Mouse (Mus musculus) erythroblast, embryonic 14.5 days (primary cell): ENCODE results near the gene Svep1. TPM values are rescaled to one million over a fixed set of nuclear protein-coding genes. Genes with fewer than 3 reads are reported as not detected.

Experiments used
- H3K27me3 ChIP-seq: 2 replicates; pipeline ENCODE4 v1.6.1; 2012; ENCODE audit warnings: inconsistent platforms; ENCODE audit not compliant: control insufficient read depth
- H3K36me3 ChIP-seq: 2 replicates; pipeline ENCODE4 v1.6.1; 2012; ENCODE audit warnings: mild to moderate bottlenecking, inconsistent platforms; ENCODE audit not compliant: control insufficient read depth
- H3K4me1 ChIP-seq: 2 replicates; pipeline ENCODE4 v1.6.1; 2012; ENCODE audit warnings: inconsistent platforms; ENCODE audit not compliant: control insufficient read depth
- H3K4me3 ChIP-seq: replicated peaks from 2 replicates; pipeline ENCODE3; 2012; ENCODE audit warnings: moderate library complexity, mild to moderate bottlenecking, inconsistent platforms
- H3K9me3 ChIP-seq: 2 replicates; pipeline ENCODE4 v1.6.1; 2012; ENCODE audit warnings: low read length, inconsistent platforms, mixed read lengths; ENCODE audit not compliant: control insufficient read depth
- GATA1 ChIP-seq: IDR thresholded peaks from 2 replicates; pipeline ENCODE4 v1.6.1; 2012; ENCODE audit warnings: low read length, inconsistent platforms, mixed read lengths
- TAL1 ChIP-seq: IDR thresholded peaks from 3 replicates; pipeline ENCODE4 v1.6.1; 2012; ENCODE audit warnings: low read length, inconsistent platforms, mixed read lengths
- polyA plus RNA-seq: library from polyadenylated mRNA; stranded (reverse); fragments of >175 nt; gene quantifications from 2 replicates; pipeline ENCODE4 v1.2.3, GENCODE M21; 2012

Svep1 gene
- polyA plus RNA-seq, 1 experiment: under 0.01 TPM

DNA sequence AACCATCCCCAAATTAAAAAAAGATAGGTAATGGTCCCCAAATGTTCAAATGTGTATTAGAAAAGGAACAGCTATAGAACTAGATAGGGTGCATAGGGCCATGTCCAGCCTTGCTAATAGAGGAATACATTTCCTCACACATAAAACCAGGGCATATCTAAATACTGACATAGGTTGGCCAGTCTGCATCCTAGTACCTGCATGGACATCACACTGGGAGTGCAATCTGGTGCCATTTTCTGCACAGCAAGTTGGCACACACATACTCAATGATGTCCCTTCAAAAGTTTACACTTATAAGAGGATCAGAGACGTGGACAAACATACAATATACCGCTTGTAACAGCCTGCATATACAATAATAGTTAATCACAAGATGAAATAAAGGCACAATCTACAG lies 5.0 kb downstream of the Svep1 start:
- TF ChIP-seq TAL1 (no peak), GATA1 (no peak)
- Histone ChIP-seq H3K4me1 (no peaks in the 10 kb centered on the region), H3K4me3 (no peak overlapping the region), H3K27me3 (peaks cover 15% of the 10 kb centered on the region), H3K36me3 (no peaks in the 10 kb centered on the region), H3K9me3 (no peaks in the 10 kb centered on the region)

DNA sequence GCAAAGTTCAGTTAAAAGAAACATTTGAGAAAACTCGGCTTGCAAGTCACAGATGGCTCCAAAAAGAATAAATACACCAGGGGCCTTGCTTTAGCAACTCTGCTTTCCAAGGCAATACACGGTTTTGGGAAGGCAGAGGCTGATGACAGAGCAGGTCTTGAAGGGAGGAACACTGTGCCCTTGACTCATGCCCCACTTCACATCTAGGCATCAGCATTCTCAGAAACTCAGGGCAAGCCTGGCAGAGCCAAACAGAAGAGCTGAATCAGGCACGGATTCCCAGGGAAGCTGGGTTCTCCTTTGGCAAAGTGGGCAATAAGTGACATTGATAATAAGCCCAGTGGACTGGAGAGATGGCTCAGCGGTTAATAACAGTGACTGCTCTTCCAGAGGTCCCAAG lies 5.8 kb downstream of the Svep1 start:
- H3K4me1 ChIP-seq: no peaks in the 10 kb centered on the region
- H3K4me3 ChIP-seq: no peak overlapping the region

GRCm38 (mm10) chr4:58197230-58197629 lies 9.4 kb downstream of the Svep1 start:
- Histone ChIP-seq H3K4me3 (no peak overlapping the region), H3K27me3 (no peaks in the 10 kb centered on the region), H3K4me1 (no peaks in the 10 kb centered on the region), H3K9me3 (peaks cover 2% of the 10 kb centered on the region; the same call in 1 of the 2 replicates), H3K36me3 (no peaks in the 10 kb centered on the region)
- TF ChIP-seq TAL1 (no peak), GATA1 (no peak)

More for the DNA sequence above, 5.8 kb downstream of the Svep1 start:
- Histone ChIP-seq H3K36me3 (no peaks in the 10 kb centered on the region), H3K9me3 (0 out of 2 replicates have a peak, but pooled peaks cover 2% of the 10 kb centered on the region), H3K27me3 (peaks cover 7% of the 10 kb centered on the region)
- no peak for TF ChIP-seq TAL1
- no peak for TF ChIP-seq GATA1

GRCm38 (mm10) chr4:58196795-58197194 lies 9.9 kb downstream of the Svep1 start:
- TF ChIP-seq GATA1 (no peak), TAL1 (no peak)
- no peaks in the 10 kb centered on the region for H3K4me1 ChIP-seq
- peaks cover 2% of the 10 kb centered on the region; the same call in 1 of the 2 replicates for H3K9me3 ChIP-seq
- H3K4me3 ChIP-seq: no peak overlapping the region
- H3K36me3 ChIP-seq: no peaks in the 10 kb centered on the region
- H3K27me3 ChIP-seq: no peaks in the 10 kb centered on the region

DNA sequence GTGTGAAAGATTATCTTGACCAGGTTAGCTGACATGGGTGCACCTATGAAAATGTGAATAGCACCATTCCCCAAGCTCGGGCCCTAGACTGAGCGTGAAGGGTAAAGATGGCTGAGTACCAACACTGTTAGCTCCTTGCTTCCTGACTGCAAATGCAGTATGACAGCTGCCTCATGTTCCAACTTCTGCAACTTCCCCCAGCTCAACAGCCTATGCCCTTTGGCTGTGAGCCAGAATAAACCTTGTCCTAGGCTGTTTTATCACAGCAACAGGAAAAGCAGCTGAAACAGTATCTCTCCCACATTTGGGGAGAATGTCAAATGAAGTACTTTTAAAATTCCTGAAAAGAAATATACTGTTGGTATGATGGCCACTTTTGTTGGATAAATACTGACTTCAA lies 10.7 kb downstream of the Svep1 start:
- no peak for TF ChIP-seq TAL1
- TF ChIP-seq GATA1: no peak
- Histone ChIP-seq H3K9me3 (peaks cover 2% of the 10 kb centered on the region; the same call in 1 of the 2 replicates), H3K4me3 (no peak overlapping the region), H3K4me1 (no peaks in the 10 kb centered on the region), H3K27me3 (no peaks in the 10 kb centered on the region), H3K36me3 (no peaks in the 10 kb centered on the region)

DNA sequence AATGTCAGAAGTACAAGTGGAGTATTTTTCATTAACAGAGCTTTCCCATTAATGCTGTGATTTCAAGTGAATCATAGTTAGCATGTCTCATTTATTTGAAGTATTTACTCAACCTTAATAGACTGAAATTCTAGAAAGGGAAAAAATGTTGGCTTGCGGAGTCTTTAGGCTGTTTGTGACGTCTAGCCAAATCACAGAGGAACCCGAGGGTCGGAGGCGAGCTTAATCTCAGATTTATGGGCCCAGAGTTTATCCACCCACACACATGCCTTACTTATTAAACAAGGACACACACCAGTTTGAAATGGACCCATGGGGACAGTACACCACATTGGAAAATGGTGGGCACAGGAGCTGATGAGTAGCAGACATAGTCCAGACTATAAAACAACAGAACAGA lies 17.4 kb downstream of the Svep1 start:
- H3K36me3 ChIP-seq: no peaks in the 10 kb centered on the region
- TF ChIP-seq TAL1 (no peak), GATA1 (no peak)
- no peaks in the 10 kb centered on the region for H3K27me3 ChIP-seq
- H3K4me3 ChIP-seq: no peak overlapping the region
- no peaks in the 10 kb centered on the region; the same call in 1 of the 2 replicates for H3K9me3 ChIP-seq
- H3K4me1 ChIP-seq: no peaks in the 10 kb centered on the region

DNA sequence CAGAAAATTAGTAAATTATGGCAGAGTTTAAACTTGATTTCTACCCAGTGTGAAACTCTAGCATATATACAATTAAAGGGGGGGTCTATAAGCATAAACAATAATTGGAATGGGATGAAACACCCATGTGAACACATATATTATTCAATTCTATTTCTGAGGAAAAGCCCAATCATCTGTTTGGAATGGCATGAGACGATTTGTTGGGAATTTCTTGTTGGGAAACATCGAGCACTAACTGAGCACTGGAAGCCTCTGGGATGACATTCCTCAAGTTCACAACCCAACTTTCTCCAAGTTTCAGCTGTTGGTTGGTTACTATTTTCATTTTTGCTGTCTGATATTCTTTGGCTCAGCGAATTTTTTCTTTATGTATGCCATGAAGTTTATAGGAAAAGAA lies 21.3 kb downstream of the Svep1 start:
- TF ChIP-seq TAL1: no peak
- no peak for TF ChIP-seq GATA1
- no peaks in the 10 kb centered on the region for H3K9me3 ChIP-seq
- H3K36me3 ChIP-seq: no peaks in the 10 kb centered on the region
- no peaks in the 10 kb centered on the region for H3K27me3 ChIP-seq
- no peak overlapping the region for H3K4me3 ChIP-seq
- H3K4me1 ChIP-seq: no peaks in the 10 kb centered on the region

GRCm38 (mm10) chr4:58184681-58185341 lies 21.8 kb downstream of the Svep1 start:
- Histone ChIP-seq H3K4me3 (no peak overlapping the region), H3K36me3 (no peaks in the 10 kb centered on the region), H3K4me1 (no peaks in the 10 kb centered on the region), H3K9me3 (no peaks in the 10 kb centered on the region), H3K27me3 (no peaks in the 10 kb centered on the region)
- TF ChIP-seq GATA1: no peak
- no peak for TF ChIP-seq TAL1

DNA sequence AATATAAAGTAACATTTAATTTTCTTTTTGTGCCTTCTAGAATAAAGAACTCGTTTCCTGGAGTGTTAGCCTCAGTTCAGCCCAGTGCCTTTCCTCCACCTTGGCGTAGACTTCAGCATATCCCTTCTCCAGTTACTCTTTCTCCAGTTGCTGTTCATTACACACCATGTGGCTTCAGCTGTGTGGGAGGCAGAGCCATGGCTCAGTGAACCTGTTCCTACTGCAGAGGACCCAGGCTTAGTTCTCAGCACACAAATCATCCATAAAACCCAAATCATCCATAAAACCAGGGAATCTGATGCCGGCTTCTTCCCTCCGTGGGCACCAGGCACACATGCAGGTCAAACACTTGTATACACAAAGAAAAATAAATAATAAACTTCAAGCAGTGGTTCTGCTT lies 22.8 kb downstream of the Svep1 start:
- no peaks in the 10 kb centered on the region for H3K9me3 ChIP-seq
- H3K27me3 ChIP-seq: no peaks in the 10 kb centered on the region
- no peak overlapping the region for H3K4me3 ChIP-seq
- no peaks in the 10 kb centered on the region for H3K36me3 ChIP-seq
- no peak for TF ChIP-seq TAL1
- TF ChIP-seq GATA1: no peak
- H3K4me1 ChIP-seq: no peaks in the 10 kb centered on the region

DNA sequence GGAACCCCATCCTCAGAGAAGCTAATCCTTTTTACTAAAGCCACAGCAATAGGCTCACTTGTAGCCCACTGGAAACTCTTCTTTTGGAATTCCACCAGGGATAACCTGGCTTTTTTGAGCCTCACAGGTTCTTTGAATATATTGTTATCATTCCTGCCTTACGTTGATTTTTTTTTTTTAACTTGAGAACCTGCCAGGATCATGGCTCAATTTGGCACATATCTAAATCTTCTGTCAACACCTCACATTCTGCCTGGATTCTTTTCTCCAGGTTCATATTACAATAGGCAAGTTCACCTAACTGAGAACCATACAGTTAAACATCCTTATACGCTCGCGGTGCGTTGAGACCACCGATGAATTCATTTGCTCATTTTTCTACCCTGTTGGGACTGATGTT lies 28.2 kb downstream of the Svep1 start:
- Histone ChIP-seq H3K4me1 (no peaks in the 10 kb centered on the region), H3K36me3 (no peaks in the 10 kb centered on the region), H3K9me3 (no peaks in the 10 kb centered on the region), H3K27me3 (no peaks in the 10 kb centered on the region), H3K4me3 (no peak overlapping the region)
- TF ChIP-seq GATA1: no peak
- no peak for TF ChIP-seq TAL1
